7 mouse cellular contexts compared by ENCODE assay signal in the genomic region with DNA sequence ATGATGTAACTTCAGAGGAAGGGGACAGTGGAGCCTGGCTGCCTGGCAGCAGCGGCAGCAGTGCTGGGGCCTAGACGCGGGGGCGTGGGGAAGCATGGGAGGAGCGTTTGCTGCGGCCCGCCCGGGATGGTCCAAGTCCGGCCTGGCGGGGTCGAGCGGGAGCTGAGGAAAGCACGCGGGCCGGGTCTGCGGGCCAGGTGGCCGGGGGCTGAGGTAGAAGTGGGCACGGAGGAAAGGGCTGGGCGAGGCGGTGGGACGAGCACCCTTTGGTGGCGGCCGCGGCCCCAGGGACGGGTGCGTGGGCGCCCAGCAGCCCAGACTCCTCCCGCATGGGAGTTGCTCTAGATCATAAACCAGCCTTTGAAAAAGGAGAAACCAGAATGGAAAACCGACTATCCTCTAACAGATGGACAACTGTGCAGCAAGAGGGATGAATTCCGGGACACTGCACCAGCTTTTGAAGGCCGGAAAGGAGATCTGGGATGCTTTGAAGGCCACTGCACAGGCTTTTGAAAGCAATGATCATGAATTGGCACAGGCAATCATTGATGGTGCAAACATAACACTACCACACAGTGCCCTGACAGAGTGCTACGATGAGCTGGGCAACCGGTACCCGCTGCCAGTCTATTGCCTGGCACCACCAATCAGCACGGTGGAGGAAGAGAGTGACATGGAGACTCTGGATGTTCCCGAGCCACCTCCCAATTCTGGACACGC. TPM values are rescaled to one million over a fixed set of nuclear protein-coding genes. Genes with fewer than 3 reads are reported as not detected.
A peak's percentile ranks its signal among the peaks of the same experiment; 100 is the strongest.
DNase-seq lines count a peak whose midpoint lies in the region; ATAC-seq and TF ChIP-seq lines count a peak whose summit lies in the region.

No protein-coding gene starts in this region.

- peaks cover 6% of the 10 kb centered on the region; the same call in 1 of the 2 replicates for H3K36me3 ChIP-seq in E14TG2a.4 (ENCODE audit: insufficient read depth, low read length)
- H3K36me3 ChIP-seq in heart, embryonic 10.5 days, result peaks cover 9% of the 10 kb centered on the region; the same call in 1 of the 2 replicates
- H3K36me3 ChIP-seq in kidney, embryonic 16.5 days (ENCODE audit: insufficient read depth, low read length), result peaks cover 7% of the 10 kb centered on the region
- peaks cover 11% of the 10 kb centered on the region; the same call in 1 of the 2 replicates for H3K36me3 ChIP-seq in lung, embryonic 14.5 days (ENCODE audit: insufficient read depth)
- H3K36me3 ChIP-seq in neural tube, embryonic 15.5 days, result peaks cover 9% of the 10 kb centered on the region; the same call in 1 of the 2 replicates

- ATAC-seq in kidney, embryonic 16.5 days (ENCODE audit: low FRiP score, low TSS enrichment), result peak; percentile 96
- ATAC-seq in lung, embryonic 14.5 days (ENCODE audit: insufficient read depth), result peak; percentile 92
- peak; percentile 79 for ATAC-seq in neural tube, embryonic 15.5 days (ENCODE audit: low FRiP score)

- H3K9ac ChIP-seq in kidney, embryonic 16.5 days (replicated peaks; ENCODE audit: low read length), result peak overlapping the region; percentile 79
- peak overlapping the region; percentile 60 for H3K9ac ChIP-seq in lung, embryonic 14.5 days
- peak overlapping the region; percentile 47 for H3K9ac ChIP-seq in neural tube, embryonic 15.5 days (replicated peaks)

- peak overlapping the region; percentile 79 for H3K4me3 ChIP-seq in E14TG2a.4 (replicated peaks; ENCODE audit: low read length)
- H3K4me3 ChIP-seq in heart, embryonic 10.5 days, result peak overlapping the region; percentile 59
- peak overlapping the region; percentile 56 for H3K4me3 ChIP-seq in kidney, embryonic 16.5 days (ENCODE audit: low read length)
- peak overlapping the region; percentile 40 for H3K4me3 ChIP-seq in lung, embryonic 14.5 days (ENCODE audit: low read depth, low read length)
- H3K4me3 ChIP-seq in neural tube, embryonic 15.5 days (replicated peaks), result peak overlapping the region; percentile 37

- WGBS in heart, embryonic 10.5 days, result 28% methylated on average over 37 of the region's 37 CpGs
- WGBS in kidney, embryonic 16.5 days, result 16% methylated on average over 37 of the region's 37 CpGs
- WGBS in lung, embryonic 14.5 days, result 19% methylated on average over 37 of the region's 37 CpGs
- WGBS in neural tube, embryonic 15.5 days, result 26% methylated on average over 37 of the region's 37 CpGs

- no peaks in the 10 kb centered on the region; the same call in 1 of the 2 replicates for H3K27me3 ChIP-seq in E14TG2a.4 (ENCODE audit: insufficient read depth, low read length)
- no peaks in the 10 kb centered on the region for H3K27me3 ChIP-seq in heart, embryonic 10.5 days (ENCODE audit: insufficient read depth, poor library complexity, severe bottlenecking)
- no peaks in the 10 kb centered on the region for H3K27me3 ChIP-seq in kidney, embryonic 16.5 days (ENCODE audit: insufficient read depth, low read length)
- no peaks in the 10 kb centered on the region for H3K27me3 ChIP-seq in lung, embryonic 14.5 days (ENCODE audit: insufficient read depth, low read length)
- no peaks in the 10 kb centered on the region for H3K27me3 ChIP-seq in neural tube, embryonic 15.5 days (replicated peaks)

- H3K27ac ChIP-seq in heart, embryonic 10.5 days, result peak overlapping the region; percentile 87
- H3K27ac ChIP-seq in kidney, embryonic 16.5 days (ENCODE audit: low read length), result peak overlapping the region; percentile 87
- peak overlapping the region; percentile 64; the same call in 1 of the 2 replicates for H3K27ac ChIP-seq in lung, embryonic 14.5 days (ENCODE audit: low read depth)
- H3K27ac ChIP-seq in neural tube, embryonic 15.5 days (replicated peaks), result peak overlapping the region; percentile 69

- no peaks in the 10 kb centered on the region for H3K9me3 ChIP-seq in E14TG2a.4 (ENCODE audit: low read length)
- no peaks in the 10 kb centered on the region for H3K9me3 ChIP-seq in heart, embryonic 10.5 days
- no peaks in the 10 kb centered on the region for H3K9me3 ChIP-seq in kidney, embryonic 16.5 days (ENCODE audit: low read length)
- H3K9me3 ChIP-seq in lung, embryonic 14.5 days (ENCODE audit: low read depth, low read length), result no peaks in the 10 kb centered on the region
- H3K9me3 ChIP-seq in neural tube, embryonic 15.5 days (replicated peaks), result no peaks in the 10 kb centered on the region

- peak overlapping the region; percentile 72 for H3K4me2 ChIP-seq in kidney, embryonic 16.5 days (replicated peaks; ENCODE audit: low read depth, low read length)
- H3K4me2 ChIP-seq in lung, embryonic 14.5 days, result peak overlapping the region; percentile 68
- H3K4me2 ChIP-seq in neural tube, embryonic 15.5 days, result peak overlapping the region; percentile 68

- DNase-seq in R1 (ENCODE audit: low read depth, low spot score), result peak; percentile 84
- peak; percentile 75 for DNase-seq in embryo, embryonic 10.5 days (ENCODE audit: low spot score)
- peak; percentile 81 for DNase-seq in heart, embryonic 10.5 days (ENCODE audit: low spot score)
- peak; percentile 84 for DNase-seq in lung, embryonic 14.5 days

- H3K4me1 ChIP-seq in E14TG2a.4 (replicated peaks; ENCODE audit: low read depth, low read length), result peaks cover 35% of the 10 kb centered on the region
- H3K4me1 ChIP-seq in heart, embryonic 10.5 days, result peaks cover 13% of the 10 kb centered on the region
- H3K4me1 ChIP-seq in kidney, embryonic 16.5 days (ENCODE audit: insufficient read depth, low read length), result peaks cover 12% of the 10 kb centered on the region
- peaks cover 2% of the 10 kb centered on the region; the same call in 1 of the 2 replicates for H3K4me1 ChIP-seq in lung, embryonic 14.5 days (ENCODE audit: insufficient read depth)
- peaks cover 9% of the 10 kb centered on the region for H3K4me1 ChIP-seq in neural tube, embryonic 15.5 days

- no peak for TF ChIP-seq CTCF in E14TG2a.4 (conservative IDR thresholded peaks at IDR 0.05; ENCODE audit: low read length)
- TF ChIP-seq CTCF in lung, embryonic 14.5 days (IDR thresholded peaks at IDR 0.05; ENCODE audit: low read depth), result no peak

RNA-seq across cellular contexts. Expression of gene Gm28729, which starts 12.0 kb away (rescaled TPM):
- not detected in 2 replicates for polyA plus RNA-seq in heart, embryonic 10.5 days (2016; fragmentation: Nextera tagmentation; extraction: Ambion mirVana)
- not detected in 2 replicates for polyA plus RNA-seq in kidney, embryonic 16.5 days (2015; fragmentation: Nextera tagmentation; extraction: Ambion mirVana)
- not detected in 2 replicates for polyA plus RNA-seq in lung, embryonic 14.5 days (2014; fragmentation: Nextera tagmentation; extraction: Ambion mirVana)
- polyA plus RNA-seq in neural tube, embryonic 15.5 days (2015; fragmentation: Nextera tagmentation; extraction: Ambion mirVana), result not detected in 2 replicates

RNA-seq across cellular contexts. Expression of gene Rnf7, which starts 58.6 kb away (rescaled TPM):
- 260 and 265 TPM in 2 replicates for polyA plus RNA-seq in heart, embryonic 10.5 days (2016; fragmentation: Nextera tagmentation; extraction: Ambion mirVana)
- 204 and 207 TPM in 2 replicates for polyA plus RNA-seq in kidney, embryonic 16.5 days (2015; fragmentation: Nextera tagmentation; extraction: Ambion mirVana)
- polyA plus RNA-seq in lung, embryonic 14.5 days (2014; fragmentation: Nextera tagmentation; extraction: Ambion mirVana), result 242 and 260 TPM in 2 replicates
- polyA plus RNA-seq in neural tube, embryonic 15.5 days (2015; fragmentation: Nextera tagmentation; extraction: Ambion mirVana), result 215 and 221 TPM in 2 replicates

Comparison
In these comparisons a context has a peak if more than half of its experiments do, and no peak if none do; other contexts are left out.
1. Peak in every context shown above with its lines: DNase-seq, ATAC-seq, H3K4me3 ChIP-seq and H3K27ac ChIP-seq.